Mouse (Mus musculus) liver (tissue): Measurements from ENCODE around the gene Olfr1234.

Source experiments
- DNase-seq: peaks from one replicate; pipeline ENCODE4 v3.0.0-alpha.2; 2020; ENCODE audit warnings: mixed read lengths

Gene Olfr1234

DNA sequence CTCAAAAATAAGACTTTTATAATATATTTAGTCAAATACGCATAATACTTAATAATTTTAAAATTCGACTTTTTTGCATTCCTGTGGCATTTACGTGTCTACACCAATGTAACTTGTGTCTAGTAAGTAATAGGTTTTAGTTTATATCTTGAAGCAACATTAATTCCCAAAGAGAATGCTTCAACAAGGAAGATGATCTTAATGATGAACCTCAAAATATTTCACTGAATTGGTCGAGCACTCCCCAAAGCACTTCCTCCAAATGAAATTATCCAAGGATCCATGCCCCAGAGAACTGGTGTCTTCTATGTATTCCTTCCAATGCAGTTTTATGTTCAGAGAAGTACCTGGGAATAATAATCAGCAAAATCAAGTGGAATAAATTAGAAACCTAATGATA lies at the start of gene Olfr1234:
Olfr1234 (minus strand) TSS at position 101 of the 400 bp plus-strand sequence.
- DNase-seq, result no peak

DNA sequence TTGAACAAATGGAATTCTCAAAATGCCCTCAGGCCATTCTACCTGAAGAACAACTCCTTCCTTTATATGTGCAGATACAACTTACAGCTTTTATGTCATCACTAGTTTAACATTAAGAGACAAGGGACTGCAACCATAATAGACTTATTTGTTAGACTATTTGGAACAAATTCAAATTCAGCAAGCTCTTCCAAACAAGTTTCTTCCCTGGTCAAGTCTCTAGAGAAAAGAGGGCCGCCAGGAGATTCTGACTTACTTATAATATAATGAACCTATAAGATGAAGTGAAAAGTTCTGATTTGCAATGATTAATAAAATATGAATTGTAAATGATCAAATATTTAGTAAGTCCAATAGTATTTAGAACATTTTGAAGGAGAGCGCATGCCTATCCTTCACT lies 44.9 kb upstream of the Olfr1234 start, which contains the start of gene Olfr1238:
Olfr1238 (minus strand) TSS at position 101 of the 400 bp plus-strand sequence.
- no peak for DNase-seq

DNA sequence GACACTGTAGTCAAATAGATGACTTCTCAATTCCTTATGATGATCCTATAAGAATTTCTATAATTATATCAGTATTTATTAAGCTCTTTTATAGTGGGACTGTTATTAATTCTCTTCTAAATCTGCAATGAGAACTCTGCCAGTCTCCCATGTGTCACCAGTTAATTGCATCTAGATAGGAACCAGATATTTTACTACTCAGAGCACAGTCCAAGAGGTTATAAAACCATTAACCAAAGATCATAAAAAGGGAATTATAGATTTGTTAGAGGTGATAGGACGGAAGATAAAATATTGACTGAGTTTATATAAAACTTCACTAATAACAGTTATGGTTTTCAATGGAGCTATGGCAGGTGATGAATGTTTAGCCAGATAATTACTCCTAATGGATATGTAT lies 36.2 kb upstream of the Olfr1234 start:
- no peak for DNase-seq

DNA sequence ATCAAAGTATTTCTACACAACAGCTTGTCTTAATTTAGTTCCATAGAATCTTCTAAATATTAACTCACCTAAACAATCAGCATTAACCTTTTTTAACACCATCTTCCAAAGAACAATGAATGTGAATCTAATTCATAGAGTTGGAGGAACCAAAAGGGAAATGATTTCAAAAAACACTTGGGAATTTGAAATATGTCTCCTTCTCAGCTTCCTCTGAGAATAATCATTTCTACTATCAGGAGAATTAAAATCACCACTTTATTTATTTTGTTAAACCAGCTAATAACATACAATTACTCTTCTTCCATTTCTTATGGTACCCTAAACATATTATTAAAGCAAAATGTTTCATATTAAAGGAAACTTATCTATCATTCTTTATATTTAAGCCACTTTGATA lies 22.4 kb downstream of the Olfr1234 start, which contains the start of gene Olfr1233:
Olfr1233 (minus strand) TSS at position 101 of the 400 bp plus-strand sequence.
- DNase-seq, result no peak

DNA sequence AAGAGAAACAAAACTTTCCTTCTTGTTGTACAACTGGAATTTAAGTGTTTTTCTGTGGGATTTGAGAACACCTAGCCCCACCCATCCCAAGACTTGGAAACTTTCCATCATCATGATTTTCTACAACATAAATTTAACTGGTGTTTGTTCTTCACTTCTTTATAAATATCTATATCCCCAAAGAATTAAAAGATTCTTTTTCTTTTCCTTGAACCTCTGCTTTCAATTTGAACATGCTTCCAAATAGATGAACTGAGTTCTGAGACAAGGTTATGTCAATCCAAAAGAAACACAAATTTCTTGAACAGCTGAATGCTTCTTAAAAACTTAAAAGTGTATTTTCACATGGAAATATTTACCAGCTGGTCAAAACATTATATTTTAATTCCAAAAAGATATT lies 35.1 kb downstream of the Olfr1234 start, which contains the start of gene Olfr1232:
Olfr1232 (minus strand) TSS at position 101 of the 400 bp plus-strand sequence.
- no peak for DNase-seq
